Mouse (Mus musculus): ENCODE data around the gene Ush1c. TPM values are rescaled to one million over a fixed set of nuclear protein-coding genes. Genes with fewer than 3 reads are reported as not detected.
A peak's percentile ranks its signal among the peaks of the same experiment; 100 is the strongest.
"Not testable (repeated sequence)": the region's sequence is repeated elsewhere in the genome, so short reads cannot be mapped to it uniquely, and the experiment has no call there.

Gene Ush1c
- total and polyA plus RNA-seq, 3 experiments = not detected

DNA sequence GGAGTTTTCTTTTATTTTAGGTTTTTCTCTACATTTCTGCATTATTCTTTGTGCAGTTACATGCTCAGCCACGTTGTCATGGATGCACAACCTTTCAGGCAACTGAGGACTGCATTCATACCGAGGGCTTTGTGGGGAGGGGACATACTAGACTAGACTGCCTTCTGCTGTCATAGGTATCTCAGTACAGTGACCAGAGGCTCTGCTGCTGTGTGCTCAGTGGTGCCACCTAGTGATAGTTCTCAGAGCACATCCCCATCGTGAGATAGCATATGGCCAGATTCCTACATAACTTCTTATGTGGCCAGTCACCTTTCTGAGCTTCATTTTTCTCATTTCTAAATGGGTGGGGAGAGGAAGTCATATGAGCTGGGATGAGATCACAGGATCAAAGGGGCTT, 56.7 kb downstream of the Ush1c start:
- dilution Hi-C loops (cut with MboI; ENCODE audit: extremely low pct_ligation_motif_present, extremely low pct_unique_long_range_greater_than_20kb, low sequenced_read_pairs) (no loop called here), in situ Hi-C loops (cut with MboI; ENCODE audit: low pct_ligation_motif_present, low pct_unique_long_range_greater_than_20kb, low sequenced_read_pairs) (no loop called here)
- Histone ChIP-seq H3K9ac (ENCODE audit: insufficient read depth, low read depth) (no peak overlapping the region), H3K4me2 (ENCODE audit: insufficient read depth, low read depth, poor library complexity, severe bottlenecking) (no peak overlapping the region), H3K4me3 (replicated peaks in 1 of 3; ENCODE audit: low read depth in 2 of 3, low read length in 2 of 3, poor library complexity in 1 of 3) (no peak overlapping the region), H3K4me1 (ENCODE audit: control insufficient read depth in 1 of 2, insufficient read depth in 2 of 2) (no peaks in the 10 kb centered on the region), H3K27me3 (replicated peaks) (peaks cover 50% of the 10 kb centered on the region), H3K79me2 (replicated peaks; ENCODE audit: control insufficient read depth, extremely low read depth, insufficient read depth, poor library complexity, severe bottlenecking) (no peaks in the 10 kb centered on the region), H3K9me3 (replicated peaks; ENCODE audit: low read length) (peaks cover 11% of the 10 kb centered on the region), H3K36me3 (replicated peaks in 1 of 2; ENCODE audit: control insufficient read depth in 1 of 2, insufficient read depth in 1 of 2, low read length in 1 of 2) (no peaks in the 10 kb centered on the region), H3K27ac (ENCODE audit: insufficient read depth, low read depth) (no peak overlapping the region)
- TF ChIP-seq ZKSCAN1 (IDR thresholded peaks at IDR 0.05; ENCODE audit: borderline replicate concordance, low read depth, low read length) = no peak
- peak; percentile 52 for TF ChIP-seq SMC3 (IDR thresholded peaks at IDR 0.05; ENCODE audit: low read depth, low read length)
- no peak for TF ChIP-seq USF2 (conservative IDR thresholded peaks at IDR 0.05; ENCODE audit: low read depth, low read length)
- peak; percentile 62 to 76 for TF ChIP-seq CTCF (conservative IDR thresholded peaks at IDR 0.05 in 1 of 2, IDR thresholded peaks at IDR 0.05 in 1 of 2; ENCODE audit: low read depth in 2 of 2, low read length in 2 of 2)
- peak; percentile 21 for TF ChIP-seq RAD21 (IDR thresholded peaks at IDR 0.05; ENCODE audit: low read depth, low read length)
- peak; percentile 35 for DNase-seq (ENCODE audit: extremely low read depth)

DNA sequence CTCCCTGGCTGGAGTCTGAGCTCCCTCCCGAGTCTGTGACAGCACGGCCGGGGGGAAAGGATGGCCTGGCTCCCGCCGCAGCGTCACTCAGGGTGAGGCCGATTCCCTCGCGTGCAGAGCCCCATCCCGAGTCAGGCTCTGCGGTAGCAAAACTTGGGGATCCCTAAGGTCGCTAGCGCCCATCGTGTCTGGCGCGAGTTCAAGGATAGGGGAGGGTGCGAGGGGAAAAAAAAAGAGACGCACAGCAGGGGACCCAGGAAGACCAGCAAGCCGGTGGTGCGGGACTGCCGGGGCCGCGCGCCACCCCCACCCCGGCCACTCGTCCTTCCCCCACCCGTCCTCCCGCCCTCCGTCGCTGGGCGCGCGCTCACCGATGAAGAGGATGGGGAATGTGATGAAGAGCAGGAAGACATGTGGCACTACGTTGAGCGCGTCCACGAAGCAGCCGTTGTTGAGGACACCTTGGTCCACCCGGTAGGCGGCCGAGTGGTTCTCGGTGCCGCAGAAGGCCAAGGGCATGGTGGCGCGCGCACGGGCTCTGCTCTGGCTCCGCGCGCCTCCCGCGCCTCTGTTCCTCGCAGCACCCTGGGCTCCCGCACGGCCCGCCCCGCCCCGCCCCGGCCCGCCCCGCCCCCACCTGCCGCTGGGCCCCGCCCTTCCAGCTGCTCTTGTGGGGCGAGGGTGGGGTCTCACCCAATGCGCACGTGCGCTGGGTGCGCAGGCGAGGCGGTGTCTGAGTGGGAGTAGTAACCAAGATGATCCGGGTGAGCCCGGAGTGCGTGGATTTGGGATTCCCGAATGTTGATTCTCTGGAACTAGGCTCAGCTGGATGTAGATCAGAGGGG, 58.6 kb downstream of the Ush1c start, which contains the start of gene Abcc8:
TSS of gene Abcc8 (minus strand) at position 603 of the 845 bp plus-strand sequence.
- Histone ChIP-seq H3K36me3 (replicated peaks in 1 of 2; ENCODE audit: control insufficient read depth in 1 of 2, insufficient read depth in 1 of 2, low read length in 1 of 2) (no peaks in the 10 kb centered on the region), H3K4me3 (replicated peaks in 1 of 3; ENCODE audit: low read depth in 2 of 3, low read length in 2 of 3, poor library complexity in 1 of 3) (no peak within 1 kb of the TSS), H3K9ac (ENCODE audit: insufficient read depth, low read depth) (no peak within 1 kb of the TSS), H3K9me3 (replicated peaks; ENCODE audit: low read length) (peaks cover 11% of the 10 kb centered on the region), H3K27me3 (replicated peaks) (peaks cover 52% of the 10 kb centered on the region), H3K27ac (ENCODE audit: insufficient read depth, low read depth) (no peak within 1 kb of the TSS), H3K4me1 (ENCODE audit: control insufficient read depth in 1 of 2, insufficient read depth in 2 of 2) (no peaks in the 10 kb centered on the region), H3K4me2 (ENCODE audit: insufficient read depth, low read depth, poor library complexity, severe bottlenecking) (no peak within 1 kb of the TSS), H3K79me2 (replicated peaks; ENCODE audit: control insufficient read depth, extremely low read depth, insufficient read depth, poor library complexity, severe bottlenecking) (no peaks in the 10 kb centered on the region)
- in situ Hi-C loops (cut with MboI; ENCODE audit: low pct_ligation_motif_present, low pct_unique_long_range_greater_than_20kb, low sequenced_read_pairs) = no loop called here
- dilution Hi-C loops (cut with MboI; ENCODE audit: extremely low pct_ligation_motif_present, extremely low pct_unique_long_range_greater_than_20kb, low sequenced_read_pairs) = no loop called here
- DNase-seq (ENCODE audit: extremely low read depth) = no peak
- no peak for TF ChIP-seq MAFK (IDR thresholded peaks at IDR 0.05; ENCODE audit: insufficient replicate concordance, low read length)

DNA sequence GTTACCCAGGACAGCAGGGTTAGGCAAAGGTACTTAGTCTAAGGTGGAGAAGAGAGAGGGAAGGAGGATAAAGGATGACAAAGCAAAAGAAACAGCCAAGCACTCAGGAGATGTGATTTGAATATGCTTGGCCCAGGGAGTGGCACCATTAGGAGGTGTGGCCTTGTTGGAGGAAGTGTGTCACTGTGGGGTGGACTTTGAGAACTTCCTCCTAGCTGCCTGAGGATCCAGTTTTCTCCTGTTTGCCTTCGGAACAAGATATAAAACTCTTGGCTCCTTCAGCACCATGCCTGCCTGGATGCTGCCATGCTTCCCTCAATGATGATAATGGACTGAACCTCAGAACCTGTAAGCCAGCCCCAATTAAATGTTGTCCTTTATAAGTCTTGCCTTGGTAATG, 69.3 kb downstream of the Ush1c start:
- H3K4me3 ChIP-seq (replicated peaks in 1 of 3; ENCODE audit: low read depth in 2 of 3, low read length in 2 of 3, poor library complexity in 1 of 3); H3K4me2 ChIP-seq (ENCODE audit: insufficient read depth, low read depth, poor library complexity, severe bottlenecking); H3K4me1 ChIP-seq (ENCODE audit: control insufficient read depth in 1 of 2, insufficient read depth in 2 of 2); H3K36me3 ChIP-seq (replicated peaks in 1 of 2; ENCODE audit: control insufficient read depth in 1 of 2, insufficient read depth in 1 of 2, low read length in 1 of 2); dilution Hi-C loops (cut with MboI; ENCODE audit: extremely low pct_ligation_motif_present, extremely low pct_unique_long_range_greater_than_20kb, low sequenced_read_pairs); H3K27ac ChIP-seq (ENCODE audit: insufficient read depth, low read depth); H3K9ac ChIP-seq (ENCODE audit: insufficient read depth, low read depth); in situ Hi-C loops (cut with MboI; ENCODE audit: low pct_ligation_motif_present, low pct_unique_long_range_greater_than_20kb, low sequenced_read_pairs); DNase-seq (ENCODE audit: extremely low read depth); H3K79me2 ChIP-seq (replicated peaks; ENCODE audit: control insufficient read depth, extremely low read depth, insufficient read depth, poor library complexity, severe bottlenecking): not testable (repeated sequence)
- Histone ChIP-seq H3K9me3 (replicated peaks; ENCODE audit: low read length) (peaks cover 22% of the 10 kb centered on the region), H3K27me3 (replicated peaks) (peaks cover 49% of the 10 kb centered on the region)

All from CH12.LX (cell line).